Mouse (Mus musculus): ENCODE data around the gene Akt3. TPM values are rescaled to one million over a fixed set of nuclear protein-coding genes. Genes with fewer than 3 reads are reported as not detected.

Akt3 gene
- polyA plus RNA-seq, 1 experiment from 2014 or later: 4.7 TPM

DNA sequence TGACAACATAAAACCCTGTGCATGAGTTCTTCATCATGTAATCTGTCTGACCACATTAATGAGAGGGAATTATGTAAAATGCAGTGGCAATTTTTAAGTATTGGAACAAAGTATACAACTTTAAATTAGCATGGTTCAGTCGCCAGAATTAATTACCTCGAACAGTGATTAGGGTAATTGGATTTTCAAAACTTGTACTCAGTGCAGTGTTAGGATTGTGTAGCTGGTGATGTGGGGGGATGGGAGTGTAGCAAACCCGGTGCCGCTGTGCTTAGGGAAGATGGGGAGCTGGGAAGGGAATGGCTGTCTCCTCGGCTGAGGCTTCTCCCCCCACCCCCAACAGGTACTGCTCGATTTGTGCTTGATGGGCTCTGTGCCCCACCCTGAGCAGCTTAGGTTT is 255.1 kb downstream of the Akt3 start:
- no peak for ATAC-seq (ENCODE audit: insufficient read depth, low FRiP score, low read depth)
- Histone ChIP-seq H3K27me3 (replicated peaks) (no peaks in the 10 kb centered on the region), H3K4me2 (no peak overlapping the region), H3K9me3 (no peaks in the 10 kb centered on the region), H3K4me3 (replicated peaks) (no peak overlapping the region), H3K4me1 (peaks cover 5% of the 10 kb centered on the region; the same call in 1 of the 2 replicates), H3K27ac (no peak overlapping the region), H3K9ac (no peak overlapping the region), H3K36me3 (no peaks in the 10 kb centered on the region)
- WGBS: 68% methylated on average over 6 of the region's 6 CpGs

DNA sequence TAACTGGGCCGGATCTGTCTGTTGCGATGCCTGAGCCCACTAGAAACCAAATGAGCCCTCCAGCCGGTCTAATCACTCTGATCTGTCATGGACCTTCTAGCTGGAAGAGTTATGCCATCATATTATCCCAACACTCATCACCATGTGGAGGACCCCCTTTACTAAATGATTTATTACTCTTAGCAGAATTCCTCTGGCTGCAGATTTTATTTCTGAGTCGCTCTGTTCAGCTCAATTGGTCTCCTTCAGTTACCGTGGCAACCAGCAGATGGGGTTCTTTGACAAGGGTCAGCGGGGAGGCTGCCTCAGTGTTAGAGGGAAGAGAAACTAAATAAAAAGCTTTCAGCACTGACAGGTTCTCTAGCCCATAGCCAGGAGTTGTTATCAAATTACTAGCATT is 259.0 kb downstream of the Akt3 start:
- ATAC-seq (ENCODE audit: insufficient read depth, low FRiP score, low read depth): no peak

DNA sequence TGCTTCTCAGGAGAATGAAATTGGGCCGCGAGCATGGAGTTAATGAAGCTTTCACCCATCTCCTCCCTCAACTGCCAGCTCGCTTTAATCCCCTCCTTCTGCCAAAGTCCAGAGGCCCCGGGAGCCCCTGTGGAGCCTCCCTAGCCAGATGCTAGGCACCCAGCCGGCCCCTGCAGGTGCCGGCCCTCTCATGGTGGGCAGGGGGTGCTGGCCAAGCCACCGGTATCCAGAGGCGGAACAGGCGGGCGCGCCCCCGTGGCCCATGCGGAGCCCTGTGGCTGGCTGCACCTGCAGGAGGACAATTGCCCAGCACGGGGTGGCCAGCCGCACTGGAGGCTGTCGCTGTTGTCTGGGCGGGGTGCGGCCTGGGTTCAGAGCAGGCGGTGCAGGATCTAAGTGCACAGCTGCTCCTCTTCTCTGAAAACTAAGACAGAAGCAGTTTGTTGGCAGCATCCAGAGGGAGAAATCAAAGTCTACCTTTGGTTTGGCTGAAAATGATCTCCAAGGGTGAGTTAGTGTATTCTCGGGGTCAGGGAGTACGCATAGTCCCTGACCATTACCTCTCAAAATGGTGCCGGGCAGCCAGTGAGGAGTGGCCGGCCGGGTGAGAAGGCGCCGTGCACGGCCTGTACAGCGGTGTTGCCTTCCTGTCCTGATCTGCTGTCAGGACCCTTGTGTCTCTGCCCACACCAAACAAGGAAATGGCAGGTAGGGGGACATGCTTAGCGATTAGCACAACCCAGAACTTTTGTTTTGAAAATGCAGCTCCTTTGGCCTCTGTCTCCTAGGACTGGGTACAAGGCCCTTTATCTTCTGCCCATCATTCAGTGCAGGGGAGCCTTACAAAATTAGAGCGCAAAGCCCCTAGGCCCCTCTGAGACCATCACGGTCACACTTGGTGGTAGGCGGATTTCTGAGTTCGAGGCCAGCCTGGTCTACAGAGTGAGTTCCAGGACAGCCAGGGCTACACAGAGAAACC is 260.0 kb downstream of the Akt3 start:
- Histone ChIP-seq H3K27ac (no peak overlapping the region), H3K4me2 (peak overlapping the region; percentile 41), H3K4me3 (replicated peaks) (peak overlapping the region; percentile 19; the same call in 1 of the 2 replicates), H3K36me3 (no peaks in the 10 kb centered on the region), H3K9ac (no peak overlapping the region), H3K4me1 (peaks cover 16% of the 10 kb centered on the region; the same call in 1 of the 2 replicates), H3K9me3 (no peaks in the 10 kb centered on the region), H3K27me3 (replicated peaks) (no peaks in the 10 kb centered on the region)
- WGBS: 58% methylated on average over 33 of the region's 33 CpGs
- peak; percentile 67 for ATAC-seq (ENCODE audit: insufficient read depth, low FRiP score, low read depth)

More for the DNA sequence above, 259.0 kb downstream of the Akt3 start:
- Histone ChIP-seq H3K9me3 (no peaks in the 10 kb centered on the region), H3K36me3 (no peaks in the 10 kb centered on the region), H3K4me2 (no peak overlapping the region), H3K4me3 (replicated peaks) (no peak overlapping the region), H3K27ac (no peak overlapping the region), H3K4me1 (peaks cover 16% of the 10 kb centered on the region; the same call in 1 of the 2 replicates), H3K27me3 (replicated peaks) (no peaks in the 10 kb centered on the region), H3K9ac (no peak overlapping the region)
- WGBS: 38% methylated on average over 6 of the region's 6 CpGs

DNA sequence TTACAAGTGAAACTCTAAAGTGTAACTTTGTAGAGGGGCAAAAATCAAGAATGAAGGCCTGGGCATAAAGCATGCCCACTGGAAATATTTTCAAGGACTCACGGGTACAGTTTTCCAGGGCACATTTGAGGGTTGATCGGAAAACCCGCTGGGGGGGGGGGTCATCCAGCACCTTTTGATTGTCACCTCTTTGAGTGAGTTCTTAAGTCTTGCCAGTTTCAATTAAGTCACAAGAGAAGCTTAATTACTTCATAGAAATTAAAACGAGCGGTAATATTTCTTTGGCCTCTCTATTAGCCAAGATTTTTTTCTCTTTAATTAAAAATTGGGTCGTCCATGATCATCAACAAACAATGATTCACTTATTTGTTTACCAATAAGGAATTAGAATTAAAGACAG is 260.7 kb downstream of the Akt3 start:
- ATAC-seq (ENCODE audit: insufficient read depth, low FRiP score, low read depth): no peak
- Histone ChIP-seq H3K27ac (no peak overlapping the region), H3K4me2 (no peak overlapping the region), H3K4me1 (peaks cover 16% of the 10 kb centered on the region; the same call in 1 of the 2 replicates), H3K4me3 (replicated peaks) (no peak overlapping the region), H3K27me3 (replicated peaks) (no peaks in the 10 kb centered on the region), H3K9me3 (no peaks in the 10 kb centered on the region), H3K9ac (no peak overlapping the region), H3K36me3 (no peaks in the 10 kb centered on the region)
- 68% methylated on average over 6 of the region's 6 CpGs for WGBS

DNA sequence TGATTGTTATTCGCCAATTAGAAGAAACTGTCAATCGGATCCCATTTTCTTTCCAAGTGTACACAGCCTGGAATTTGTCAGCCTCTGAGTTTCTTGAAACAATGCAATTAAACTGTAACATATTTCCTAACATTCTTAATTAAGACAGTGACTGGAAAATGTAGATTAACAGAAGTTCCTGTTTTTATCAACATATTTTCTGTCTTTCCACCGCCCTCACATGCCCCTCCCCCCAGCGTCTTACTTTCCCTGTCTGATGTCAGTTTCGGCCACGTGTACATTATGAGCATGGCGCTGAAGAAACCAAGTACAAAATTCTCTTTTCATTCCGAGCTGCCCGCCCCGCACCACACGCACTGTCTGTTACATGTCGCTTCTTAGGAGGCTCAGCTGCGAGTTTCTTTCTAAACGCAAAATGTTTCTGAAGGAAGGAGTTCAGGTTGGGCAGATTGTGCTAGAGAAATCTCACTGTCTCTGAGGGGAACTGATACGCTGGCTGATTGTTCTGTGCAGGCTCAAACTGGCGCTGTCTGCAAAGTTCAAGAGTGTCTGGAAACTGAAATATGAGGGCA is 261.3 kb downstream of the Akt3 start:
- WGBS: 42% methylated on average over 16 of the region's 16 CpGs
- H3K4me1 ChIP-seq: peaks cover 16% of the 10 kb centered on the region; the same call in 1 of the 2 replicates

DNA sequence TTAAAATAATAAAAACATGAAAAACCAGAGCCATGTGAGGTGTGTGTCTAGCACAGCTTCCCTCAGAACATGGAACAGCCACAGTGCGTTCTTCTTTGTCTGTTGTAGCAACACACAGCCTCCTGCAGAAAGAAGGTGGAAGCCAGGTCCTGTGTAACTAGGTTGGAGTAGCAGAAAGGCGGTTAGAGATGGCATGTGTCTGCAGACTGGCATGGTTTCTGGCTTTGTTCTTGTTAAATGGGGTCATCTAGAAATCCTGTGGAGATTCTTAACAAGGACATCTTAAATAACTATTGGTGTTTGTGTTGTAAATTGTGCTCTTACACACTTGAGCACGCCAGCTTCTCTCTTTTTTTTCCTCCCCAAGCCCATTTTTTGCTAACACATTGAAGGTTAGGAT is 261.8 kb downstream of the Akt3 start:
- no peaks in the 10 kb centered on the region for H3K36me3 ChIP-seq
- no peaks in the 10 kb centered on the region for H3K27me3 ChIP-seq (replicated peaks)
- 85% methylated on average over 3 of the region's 3 CpGs for WGBS
- H3K9ac ChIP-seq: no peak overlapping the region
- H3K4me2 ChIP-seq: no peak overlapping the region
- H3K27ac ChIP-seq: no peak overlapping the region
- H3K4me1 ChIP-seq: peaks cover 16% of the 10 kb centered on the region; the same call in 1 of the 2 replicates
- no peak overlapping the region for H3K4me3 ChIP-seq (replicated peaks)
- no peaks in the 10 kb centered on the region for H3K9me3 ChIP-seq
- no peak for ATAC-seq (ENCODE audit: insufficient read depth, low FRiP score, low read depth)

More for the DNA sequence above, 261.3 kb downstream of the Akt3 start:
- Histone ChIP-seq H3K36me3 (no peaks in the 10 kb centered on the region), H3K4me2 (no peak overlapping the region), H3K9ac (no peak overlapping the region), H3K27ac (no peak overlapping the region), H3K9me3 (no peaks in the 10 kb centered on the region), H3K27me3 (replicated peaks) (no peaks in the 10 kb centered on the region), H3K4me3 (replicated peaks) (no peak overlapping the region)
- no peak for ATAC-seq (ENCODE audit: insufficient read depth, low FRiP score, low read depth)

DNA sequence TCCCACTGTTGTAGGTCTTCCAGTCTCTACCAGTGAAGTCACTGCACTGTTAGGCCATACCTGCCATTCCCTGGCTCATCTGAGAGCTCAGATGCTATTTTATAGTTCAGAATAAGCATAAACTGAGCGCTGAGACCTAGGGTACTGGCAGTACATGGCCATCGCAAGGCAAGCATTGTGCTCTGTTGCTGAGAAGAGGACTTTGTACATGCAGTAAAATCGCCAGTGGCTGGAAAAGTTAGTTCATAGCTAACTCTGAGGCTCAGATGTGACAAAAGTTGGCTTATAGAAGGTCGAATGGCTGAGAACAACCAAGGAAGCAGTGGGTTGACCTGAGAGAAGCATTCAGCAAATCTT is 262.6 kb downstream of the Akt3 start:
- H3K9ac ChIP-seq: no peak overlapping the region
- H3K27me3 ChIP-seq (replicated peaks): no peaks in the 10 kb centered on the region
- no peak overlapping the region for H3K4me3 ChIP-seq (replicated peaks)
- no peaks in the 10 kb centered on the region for H3K36me3 ChIP-seq
- no peak overlapping the region for H3K4me2 ChIP-seq
- H3K4me1 ChIP-seq: peaks cover 16% of the 10 kb centered on the region; the same call in 1 of the 2 replicates
- ATAC-seq (ENCODE audit: insufficient read depth, low FRiP score, low read depth): no peak
- 86% methylated on average over 4 of the region's 4 CpGs for WGBS
- no peak overlapping the region for H3K27ac ChIP-seq
- no peaks in the 10 kb centered on the region for H3K9me3 ChIP-seq

DNA sequence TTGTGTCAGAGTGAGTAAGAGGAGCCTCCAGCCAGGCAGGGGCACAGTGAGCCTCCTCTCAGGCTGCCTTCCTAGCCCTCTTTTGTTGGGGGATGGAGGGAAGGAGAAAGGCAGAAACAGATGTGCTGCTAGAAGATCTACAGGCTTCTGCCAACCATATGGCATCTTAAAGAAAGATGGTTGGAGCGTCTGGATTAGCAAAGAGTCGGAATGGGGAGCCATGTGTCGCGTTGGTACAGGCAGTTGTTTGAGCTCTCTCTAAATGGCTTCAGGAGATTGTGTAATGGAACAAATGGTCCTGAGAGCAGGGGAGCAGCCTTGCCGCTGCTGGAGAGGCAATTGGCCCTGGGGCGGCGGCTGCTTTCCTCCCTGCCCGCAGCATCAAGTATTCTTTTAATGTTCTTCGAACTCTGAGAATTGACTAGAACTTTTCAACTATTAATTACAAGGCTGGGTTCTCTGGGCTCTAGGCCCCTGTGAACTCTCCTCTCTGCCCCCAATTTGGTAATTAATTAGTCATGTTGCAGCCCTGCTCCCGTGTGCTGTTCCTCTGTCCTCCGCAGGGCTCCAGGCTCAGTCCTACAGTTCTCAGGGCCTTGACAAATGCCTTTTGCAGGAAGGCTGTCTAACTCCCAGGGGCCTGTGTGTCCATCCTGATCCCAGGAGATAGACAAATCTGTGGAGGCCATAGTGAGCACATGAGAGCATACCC is 263.1 kb downstream of the Akt3 start:
- H3K4me3 ChIP-seq (replicated peaks): no peak overlapping the region
- H3K36me3 ChIP-seq: no peaks in the 10 kb centered on the region
- ATAC-seq (ENCODE audit: insufficient read depth, low FRiP score, low read depth): no peak
- no peak overlapping the region for H3K27ac ChIP-seq
- no peaks in the 10 kb centered on the region for H3K9me3 ChIP-seq
- H3K9ac ChIP-seq: no peak overlapping the region
- 56% methylated on average over 11 of the region's 11 CpGs for WGBS
- no peaks in the 10 kb centered on the region for H3K27me3 ChIP-seq (replicated peaks)
- H3K4me2 ChIP-seq: no peak overlapping the region
- peaks cover 16% of the 10 kb centered on the region; the same call in 1 of the 2 replicates for H3K4me1 ChIP-seq

DNA sequence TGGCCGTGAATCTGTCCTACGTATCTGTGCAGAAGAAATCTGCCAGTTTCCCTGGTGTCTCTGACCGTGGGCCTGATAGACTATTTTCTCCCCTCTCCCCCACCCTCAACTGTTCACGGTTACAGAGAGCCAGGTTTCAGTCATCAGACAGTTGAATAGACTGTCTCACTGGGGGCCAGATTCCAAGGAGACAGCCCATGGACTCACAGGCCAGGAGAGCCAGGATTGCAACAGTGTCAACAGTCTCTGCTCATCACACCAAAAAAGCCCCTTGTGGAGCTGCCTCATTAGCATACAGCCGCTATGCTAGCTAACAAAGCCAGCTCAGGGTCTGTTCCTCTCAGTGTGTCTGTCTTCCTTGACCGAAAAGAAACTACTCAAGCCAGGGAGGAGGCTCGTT is 263.9 kb downstream of the Akt3 start:
- Histone ChIP-seq H3K4me2 (no peak overlapping the region), H3K27me3 (replicated peaks) (no peaks in the 10 kb centered on the region), H3K4me3 (replicated peaks) (no peak overlapping the region), H3K36me3 (no peaks in the 10 kb centered on the region), H3K27ac (no peak overlapping the region), H3K4me1 (peaks cover 16% of the 10 kb centered on the region; the same call in 1 of the 2 replicates), H3K9ac (no peak overlapping the region), H3K9me3 (no peaks in the 10 kb centered on the region)
- 51% methylated on average over 7 of the region's 7 CpGs for WGBS
- ATAC-seq (ENCODE audit: insufficient read depth, low FRiP score, low read depth): no peak

DNA sequence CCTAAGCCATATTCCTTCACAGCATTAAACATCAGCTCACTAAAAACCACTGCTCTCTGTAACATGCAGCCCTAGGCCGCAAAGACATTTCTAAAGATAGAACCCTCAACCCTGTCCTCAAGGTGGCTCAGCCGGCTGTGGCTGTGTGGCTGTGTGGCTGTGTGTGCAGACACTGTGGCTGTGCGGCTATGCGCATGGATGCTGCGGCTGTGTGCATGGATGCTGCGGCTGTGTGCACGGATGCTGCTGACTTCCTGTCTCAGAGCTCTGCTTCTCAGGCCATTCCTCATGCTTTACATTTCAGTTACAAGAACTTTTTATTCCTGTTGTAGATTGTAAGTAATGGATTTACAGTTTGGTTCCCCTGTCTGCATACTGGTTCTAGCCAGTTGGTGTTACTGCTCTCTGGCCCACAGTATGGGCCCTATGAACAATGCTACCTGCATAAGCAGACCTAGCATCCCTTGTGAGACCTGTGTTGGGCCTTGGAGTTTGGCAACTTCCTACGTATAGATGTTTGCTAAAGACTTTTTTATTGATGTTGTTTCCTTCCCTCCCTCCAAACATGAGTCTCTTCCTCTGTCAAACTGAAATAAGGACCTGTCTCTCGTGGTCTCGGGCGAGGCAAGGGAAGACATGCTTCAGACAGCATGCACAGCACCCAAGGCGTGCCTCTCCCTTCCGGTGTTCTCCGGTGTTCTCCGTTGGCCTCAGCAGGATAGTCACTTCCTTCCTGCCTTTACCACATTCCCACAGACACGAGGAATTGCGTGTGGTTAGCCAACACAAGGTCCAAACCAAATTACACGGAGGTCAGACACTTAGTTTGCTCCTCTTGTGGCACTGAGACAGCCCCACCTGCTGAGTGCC is 264.6 kb downstream of the Akt3 start:
- Histone ChIP-seq H3K4me1 (peaks cover 11% of the 10 kb centered on the region; the same call in 1 of the 2 replicates), H3K4me3 (replicated peaks) (no peak overlapping the region), H3K27me3 (replicated peaks) (no peaks in the 10 kb centered on the region), H3K9ac (no peak overlapping the region), H3K4me2 (no peak overlapping the region), H3K27ac (no peak overlapping the region), H3K9me3 (no peaks in the 10 kb centered on the region), H3K36me3 (no peaks in the 10 kb centered on the region)
- no peak for ATAC-seq (ENCODE audit: insufficient read depth, low FRiP score, low read depth)
- 80% methylated on average over 18 of the region's 18 CpGs for WGBS

DNA sequence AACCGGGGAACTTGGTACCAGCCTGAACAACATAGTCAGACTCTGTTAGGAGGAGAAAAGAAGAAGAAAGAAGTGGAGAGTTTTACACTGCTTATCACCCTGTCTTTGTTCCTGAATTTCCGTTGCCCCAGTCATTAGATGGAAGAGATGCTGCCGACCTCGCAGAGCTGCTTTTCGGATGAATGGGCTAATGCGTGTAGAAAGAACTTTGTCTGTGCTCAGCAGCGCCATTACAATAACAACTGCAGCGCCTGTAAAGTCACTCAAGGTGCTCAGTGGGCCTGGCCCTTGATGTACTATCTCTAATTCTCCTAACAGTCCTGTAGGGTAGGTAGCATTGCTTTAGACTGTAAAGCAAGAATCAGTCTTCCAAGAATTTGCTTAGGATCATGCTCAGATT is 265.5 kb downstream of the Akt3 start:
- no peaks in the 10 kb centered on the region for H3K36me3 ChIP-seq
- WGBS: 89% methylated on average over 8 of the region's 8 CpGs
- no peak overlapping the region for H3K4me2 ChIP-seq
- no peaks in the 10 kb centered on the region for H3K27me3 ChIP-seq (replicated peaks)
- H3K27ac ChIP-seq: no peak overlapping the region
- H3K4me3 ChIP-seq (replicated peaks): no peak overlapping the region
- H3K9ac ChIP-seq: no peak overlapping the region
- no peaks in the 10 kb centered on the region for H3K9me3 ChIP-seq
- no peak for ATAC-seq (ENCODE audit: insufficient read depth, low FRiP score, low read depth)
- H3K4me1 ChIP-seq: peaks cover 6% of the 10 kb centered on the region; the same call in 1 of the 2 replicates
